Mouse (Mus musculus) ES-E14 (cell line): ENCODE measurements around the gene Satb2.

Source experiments
- CHD2 ChIP-seq: IDR thresholded peaks from 2 replicates; pipeline ENCODE4 v1.6.1; 2014; ENCODE audit warnings: mild to moderate bottlenecking, low read depth, low read length, inconsistent platforms
- MAFK ChIP-seq: IDR thresholded peaks from 2 replicates; pipeline ENCODE4 v1.6.1; 2014; ENCODE audit warnings: mild to moderate bottlenecking, low read depth, low read length, inconsistent platforms; ENCODE audit not compliant: insufficient read depth
- ZC3H11A ChIP-seq: IDR thresholded peaks from 2 replicates; pipeline ENCODE4 v1.6.1; 2012; ENCODE audit warnings: low read depth, mild to moderate bottlenecking, inconsistent platforms, low read length, borderline replicate concordance

DNA sequence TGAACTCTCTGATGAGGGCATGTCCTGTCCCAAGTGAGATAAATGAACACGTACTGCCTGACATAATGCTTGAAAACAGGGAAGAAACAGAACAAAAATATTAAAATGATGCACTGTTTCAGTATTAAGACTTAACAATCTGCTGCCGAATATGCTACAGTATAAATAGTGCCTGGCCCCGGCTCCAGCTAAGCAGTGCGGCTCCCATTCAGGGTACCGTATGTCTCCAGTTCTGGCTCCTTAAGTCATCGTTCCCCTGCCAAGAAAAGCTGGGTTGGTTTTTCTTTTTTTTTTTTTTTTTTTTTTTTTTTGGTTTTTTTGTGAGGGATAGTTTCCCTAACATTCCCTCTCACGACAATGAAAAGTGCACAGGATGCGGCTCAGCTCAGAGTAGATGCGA lies 78.3 kb downstream of the Satb2 start:
- TF ChIP-seq MAFK (no peak), ZC3H11A (no peak), CHD2 (no peak)
